Mouse (Mus musculus) liver, adult 2 months (tissue): ENCODE results near the gene Sema4c. TPM values are rescaled to one million over a fixed set of nuclear protein-coding genes. Genes with fewer than 3 reads are reported as not detected.

Source experiments
- DNase-seq: peaks from one replicate; pipeline ENCODE4 v3.0.0-alpha.2; 2011; ENCODE audit warnings: low read depth, low spot score; ENCODE audit errors: extremely low read depth
- H3K27ac ChIP-seq: fragments of 200-500 bp; replicated peaks from 2 replicates; pipeline ENCODE4 v1.5.1; 2012; ENCODE audit warnings: low read depth, mild to moderate bottlenecking, control low read depth, inconsistent platforms, low read length; ENCODE audit not compliant: insufficient read depth
- H3K27me3 ChIP-seq: fragments of 200-500 bp; 2 replicates; pipeline ENCODE4 v1.6.1; 2012; ENCODE audit warnings: mild to moderate bottlenecking, moderate library complexity, low read length, inconsistent platforms; ENCODE audit not compliant: control insufficient read depth, insufficient read depth
- H3K36me3 ChIP-seq: fragments of 200-500 bp; 2 replicates; pipeline ENCODE4 v1.6.1; 2012; ENCODE audit warnings: low read length, inconsistent platforms; ENCODE audit not compliant: control insufficient read depth, insufficient read depth
- H3K4me1 ChIP-seq: fragments of 200-500 bp; 2 replicates; pipeline ENCODE4 v1.6.1; 2011; ENCODE audit warnings: low read length; ENCODE audit not compliant: control insufficient read depth, insufficient read depth
- H3K4me3 ChIP-seq: fragments of 200-500 bp; 2 replicates; pipeline ENCODE4 v1.5.1; 2011; ENCODE audit warnings: low read depth, mild to moderate bottlenecking, control low read depth, low read length, moderate library complexity; ENCODE audit not compliant: insufficient read depth
- H3K79me2 ChIP-seq: fragments of 200-500 bp; 2 replicates; pipeline ENCODE4 v1.6.1; 2012; ENCODE audit warnings: inconsistent platforms, mild to moderate bottlenecking, low read length, moderate library complexity; ENCODE audit not compliant: control insufficient read depth, insufficient read depth
- H3K9ac ChIP-seq: fragments of 200-500 bp; 2 replicates; pipeline ENCODE4 v1.6.1; 2012; ENCODE audit warnings: low read depth, mild to moderate bottlenecking, control low read depth, inconsistent platforms, low read length
- CTCF ChIP-seq: fragments of 200-500 bp; IDR thresholded peaks from 2 replicates; pipeline ENCODE4 v1.5.1; 2011; ENCODE audit warnings: low read depth, low read length, control low read depth
- POLR2A ChIP-seq: fragments of 200-500 bp; IDR thresholded peaks from 2 replicates; pipeline ENCODE4 v1.6.1; 2011; ENCODE audit warnings: low read length, control low read depth; ENCODE audit not compliant: insufficient read depth; ENCODE audit errors: extremely low read depth
- WGBS: fragments of 180-500 bp; shearing (Covaris S2); methylation state at CpG from one replicate; pipeline ENCODE4 v1.1.7; 2018; 5-methylcytosine and 5-hydroxymethylcytosine counted together
- polyA plus RNA-seq: library from polyadenylated mRNA; depleted of rRNA; stranded (reverse); fragments of >200 nt; gene quantifications from 2 replicates; pipeline ENCODE4 v1.2.3, GENCODE M21; 2012; rRNA removed
- total RNA-seq: library from RNA; depleted of rRNA; stranded (reverse); fragments of >200 nt; gene quantifications from 2 replicates; pipeline ENCODE4 v1.2.3, GENCODE M21; 2014; rRNA removed

Gene Sema4c
- total and polyA plus RNA-seq, 2 experiments: 1.5 to 2.4 TPM

GRCm38 (mm10) chr1:36511289-36512021 is 46.7 kb downstream of the Sema4c start, which contains the start of gene Cnnm3:
TSS of gene Cnnm3 (plus strand) at chr1:36511867.
- Histone ChIP-seq H3K36me3 (no peaks in the 10 kb centered on the region), H3K27me3 (no peaks in the 10 kb centered on the region), H3K4me1 (peaks cover 8% of the 10 kb centered on the region), H3K79me2 (peaks cover 8% of the 10 kb centered on the region; the same call in 1 of the 2 replicates), H3K9ac (peak within 1 kb of the TSS; percentile 92), H3K4me3 (peak within 1 kb of the TSS; percentile 90), H3K27ac (peak within 1 kb of the TSS; percentile 81)
- WGBS: 3% methylated on average over 51 of the region's 51 CpGs
- peak; percentile 83 for DNase-seq
- peak; percentile 61 for TF ChIP-seq CTCF
- peak; percentile 91 for TF ChIP-seq POLR2A

DNA sequence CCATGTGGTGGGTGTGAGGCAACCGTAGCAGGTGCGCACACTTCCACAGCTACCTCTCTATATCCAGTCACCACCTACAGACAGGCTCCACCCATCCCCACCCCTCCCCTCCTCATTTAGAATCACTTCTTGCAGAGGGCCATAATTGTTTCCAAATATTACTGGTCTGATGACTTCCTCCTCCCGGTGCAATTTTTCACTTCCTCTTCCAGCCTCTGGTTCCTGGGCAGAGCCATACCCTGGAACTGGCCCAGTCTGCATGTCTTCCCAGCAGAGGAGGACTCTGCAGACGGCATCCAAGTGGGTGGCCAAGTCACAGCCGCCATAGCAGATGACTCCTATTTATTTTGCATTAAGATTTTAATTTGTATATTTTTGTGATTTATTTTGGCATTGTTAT is 49.9 kb downstream of the Sema4c start:
- Histone ChIP-seq H3K9ac (no peak overlapping the region), H3K27ac (no peak overlapping the region), H3K4me3 (no peak overlapping the region), H3K36me3 (no peaks in the 10 kb centered on the region), H3K27me3 (no peaks in the 10 kb centered on the region), H3K79me2 (peaks cover 2% of the 10 kb centered on the region; the same call in 1 of the 2 replicates), H3K4me1 (peaks cover 5% of the 10 kb centered on the region)
- TF ChIP-seq CTCF (no peak), POLR2A (no peak)
- DNase-seq: no peak
- WGBS: 80% methylated on average over 5 of the region's 5 CpGs

GRCm38 (mm10) chr1:36501261-36501660 is 56.9 kb downstream of the Sema4c start:
- DNase-seq: peak; percentile 62
- 14% methylated on average over 3 of the region's 3 CpGs for WGBS
- H3K27ac ChIP-seq: no peak overlapping the region
- no peak overlapping the region for H3K4me3 ChIP-seq
- TF ChIP-seq CTCF: peak; percentile 92
- TF ChIP-seq POLR2A: no peak
- no peak overlapping the region for H3K9ac ChIP-seq
- H3K4me1 ChIP-seq: no peaks in the 10 kb centered on the region
- no peaks in the 10 kb centered on the region for H3K27me3 ChIP-seq
- H3K79me2 ChIP-seq: no peaks in the 10 kb centered on the region
- H3K36me3 ChIP-seq: no peaks in the 10 kb centered on the region

Other genes with a start within 250 kb of the Sema4c start
- gene Kansl3, start 189.2 kb downstream of the Sema4c start, total RNA-seq: 14.9 and 21.7 TPM in 2 replicates
- 20.8 and 25.4 TPM in 2 replicates for gene Kansl3, start 189.2 kb downstream of the Sema4c start, polyA plus RNA-seq
- not detected in 2 replicates for gene Fer1l5, start 186.1 kb downstream of the Sema4c start, total RNA-seq
- gene Fer1l5, start 186.1 kb downstream of the Sema4c start, polyA plus RNA-seq: not detected in 2 replicates
- 5.1 and 7.9 TPM in 2 replicates for gene Lman2l, start 113.1 kb downstream of the Sema4c start, total RNA-seq
- 7.7 and 9.3 TPM in 2 replicates for gene Lman2l, start 113.1 kb downstream of the Sema4c start, polyA plus RNA-seq
- 2.3 and 3.9 TPM in 2 replicates for gene Cnnm4, start 86.7 kb downstream of the Sema4c start, total RNA-seq
- gene Cnnm4, start 86.7 kb downstream of the Sema4c start, polyA plus RNA-seq: 2.4 and 2.7 TPM in 2 replicates
- gene Cnnm3, start 46.5 kb downstream of the Sema4c start, total RNA-seq: 4.4 and 6.8 TPM in 2 replicates
- 11.3 and 14.1 TPM in 2 replicates for gene Cnnm3, start 46.5 kb downstream of the Sema4c start, polyA plus RNA-seq
- 1.8 and 2.0 TPM in 2 replicates for gene Ankrd23, start 21.5 kb downstream of the Sema4c start, total RNA-seq
- gene Ankrd23, start 21.5 kb downstream of the Sema4c start, polyA plus RNA-seq: 3.5 and 5.1 TPM in 2 replicates
- gene Gm42417, start 18.9 kb downstream of the Sema4c start, total RNA-seq: not detected in 2 replicates
- not detected in 2 replicates for gene Gm42417, start 18.9 kb downstream of the Sema4c start, polyA plus RNA-seq
- 2.6 and 4.9 TPM in 2 replicates for gene Ankrd39, start 10.9 kb downstream of the Sema4c start, total RNA-seq
- 7.7 and 9.4 TPM in 2 replicates for gene Ankrd39, start 10.9 kb downstream of the Sema4c start, polyA plus RNA-seq
- 0.18 TPM in 1 of 2 replicates, not detected in the other for gene Fam178b, start 124.8 kb upstream of the Sema4c start, total RNA-seq
- gene Fam178b, start 124.8 kb upstream of the Sema4c start, polyA plus RNA-seq: 0.11 TPM in 1 of 2 replicates, not detected in the other
- 445 and 458 TPM in 2 replicates for gene Cox5b, start 133.1 kb upstream of the Sema4c start, total RNA-seq
- gene Cox5b, start 133.1 kb upstream of the Sema4c start, polyA plus RNA-seq: 756 and 791 TPM in 2 replicates
- gene 4933424G06Rik, start 151.8 kb upstream of the Sema4c start, total RNA-seq: not detected in 2 replicates
- gene 4933424G06Rik, start 151.8 kb upstream of the Sema4c start, polyA plus RNA-seq: not detected in 2 replicates
- 34.9 and 38.5 TPM in 2 replicates for gene Actr1b, start 156.1 kb upstream of the Sema4c start, total RNA-seq
- 62.6 and 71.3 TPM in 2 replicates for gene Actr1b, start 156.1 kb upstream of the Sema4c start, polyA plus RNA-seq
- 14.8 and 15.2 TPM in 2 replicates for gene Zap70, start 203.4 kb upstream of the Sema4c start, total RNA-seq
- 18.1 and 24.4 TPM in 2 replicates for gene Zap70, start 203.4 kb upstream of the Sema4c start, polyA plus RNA-seq